Mouse (Mus musculus) heart, embryonic 16.5 days (tissue): Measurements from ENCODE around the gene Phldb3. TPM values are rescaled to one million over a fixed set of nuclear protein-coding genes. Genes with fewer than 3 reads are reported as not detected.

ENCODE experiments used
- ATAC-seq: fragments of 200-750 bp; cut with Nextera tagmentation; replicated peaks from 2 replicates; pipeline ENCODE4 v1.8.0; 2017; ENCODE audit warnings: moderate number of reproducible peaks; ENCODE audit not compliant: insufficient read depth, low FRiP score; ENCODE audit errors: extremely low read depth
- H3K27ac ChIP-seq: fragments of 300-500 bp; sonication (generic); 2 replicates; pipeline ENCODE4 v1.5.1; 2014; ENCODE audit warnings: mild to moderate bottlenecking, low read length, control low read depth, moderate library complexity
- H3K27me3 ChIP-seq: fragments of 300-500 bp; sonication (generic); 2 replicates; pipeline ENCODE4 v1.6.1; 2014; ENCODE audit warnings: low read length, mixed read lengths; ENCODE audit not compliant: control insufficient read depth, insufficient read depth
- H3K36me3 ChIP-seq: fragments of 300-500 bp; sonication (generic); 2 replicates; pipeline ENCODE4 v1.6.1; 2014; ENCODE audit not compliant: control insufficient read depth, insufficient read depth
- H3K4me1 ChIP-seq: fragments of 300-500 bp; sonication (generic); 2 replicates; pipeline ENCODE4 v1.6.1; 2014; ENCODE audit warnings: low read length, mixed read lengths; ENCODE audit not compliant: control insufficient read depth, insufficient read depth
- H3K4me2 ChIP-seq: fragments of 300-500 bp; sonication (generic); 2 replicates; pipeline ENCODE4 v1.6.1; 2014; ENCODE audit warnings: low read depth, mild to moderate bottlenecking, control low read depth, low read length
- H3K4me3 ChIP-seq: fragments of 300-500 bp; sonication (generic); 2 replicates; pipeline ENCODE4 v1.5.1; 2014; ENCODE audit warnings: mild to moderate bottlenecking, control low read depth, low read length
- H3K9ac ChIP-seq: fragments of 300-500 bp; sonication (generic); 2 replicates; pipeline ENCODE4 v1.6.1; 2014; ENCODE audit warnings: low read length, control low read depth
- H3K9me3 ChIP-seq: fragments of 300-500 bp; sonication (generic); replicated peaks from 2 replicates; pipeline ENCODE4 v1.6.1; 2016; ENCODE audit warnings: low read length; ENCODE audit not compliant: control insufficient read depth
- WGBS: fragments of 180-500 bp; shearing (Covaris S2); extraction: QIAGEN DNeasy Blood & Tissue Kit; methylation state at CpG from one replicate; pipeline ENCODE4 v1.1.7; 2014; 5-methylcytosine and 5-hydroxymethylcytosine counted together
- polyA plus RNA-seq: library from polyadenylated mRNA; unstranded; fragments of >200 nt; fragmentation: Nextera tagmentation; extraction: Ambion mirVana; gene quantifications from 2 replicates; pipeline ENCODE4 v1.2.1, GENCODE M21; 2015

Phldb3 gene
- 0.09 and 0.17 TPM in 2 replicates for polyA plus RNA-seq

DNA sequence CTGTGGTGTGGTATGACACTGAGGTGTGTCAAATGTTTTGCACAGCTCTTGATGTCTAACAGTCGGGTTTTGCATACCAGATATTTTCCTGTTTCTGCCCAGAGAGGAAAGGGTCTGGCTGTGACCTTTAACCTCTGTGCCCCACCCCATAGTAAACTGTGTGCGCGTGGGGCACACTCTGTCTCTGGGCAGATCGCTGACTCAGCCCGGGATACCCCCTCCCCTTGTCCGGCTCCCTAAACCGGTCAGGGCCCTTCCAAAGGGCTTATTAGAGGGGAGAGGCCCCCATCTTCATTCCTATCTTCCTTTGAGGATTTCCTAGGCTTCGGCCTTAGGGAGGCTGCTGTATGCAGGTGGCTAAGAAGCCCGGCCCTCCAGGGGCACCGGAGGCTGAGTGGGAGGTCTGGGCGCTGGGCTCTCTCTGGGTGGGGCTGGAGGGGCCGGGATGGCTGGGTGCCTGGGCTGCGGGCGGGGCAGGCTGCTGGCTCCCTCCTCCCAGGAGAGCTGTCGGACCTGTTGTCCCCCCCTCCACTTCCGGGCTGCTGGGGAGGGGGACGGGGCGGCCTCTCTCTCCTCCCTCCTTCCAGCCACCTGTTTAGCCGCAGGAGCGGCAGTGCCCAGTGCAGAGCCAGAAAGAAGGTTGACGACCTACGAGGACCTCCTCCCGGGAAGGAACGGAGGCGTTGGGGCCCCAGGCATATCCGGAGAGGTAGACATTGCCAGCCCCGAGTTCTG is at the start of gene Phldb3:
TSS of gene Phldb3 (plus strand) at position 620 of the 735 bp plus-strand sequence.
- 5% methylated on average over 27 of the region's 27 CpGs for WGBS
- H3K4me3 ChIP-seq = peak within 1 kb of the TSS; percentile 52
- peaks cover 12% of the 10 kb centered on the region for H3K4me1 ChIP-seq
- no peaks in the 10 kb centered on the region for H3K9me3 ChIP-seq
- peak within 1 kb of the TSS; percentile 27 for H3K9ac ChIP-seq
- 0 out of 2 replicates have a peak, but pooled peaks have one; percentile 14 for ATAC-seq
- peaks cover 32% of the 10 kb centered on the region for H3K27me3 ChIP-seq
- H3K36me3 ChIP-seq = no peaks in the 10 kb centered on the region
- peak within 1 kb of the TSS; percentile 66 for H3K4me2 ChIP-seq
- peak within 1 kb of the TSS; percentile 28; the same call in 1 of the 2 replicates for H3K27ac ChIP-seq

DNA sequence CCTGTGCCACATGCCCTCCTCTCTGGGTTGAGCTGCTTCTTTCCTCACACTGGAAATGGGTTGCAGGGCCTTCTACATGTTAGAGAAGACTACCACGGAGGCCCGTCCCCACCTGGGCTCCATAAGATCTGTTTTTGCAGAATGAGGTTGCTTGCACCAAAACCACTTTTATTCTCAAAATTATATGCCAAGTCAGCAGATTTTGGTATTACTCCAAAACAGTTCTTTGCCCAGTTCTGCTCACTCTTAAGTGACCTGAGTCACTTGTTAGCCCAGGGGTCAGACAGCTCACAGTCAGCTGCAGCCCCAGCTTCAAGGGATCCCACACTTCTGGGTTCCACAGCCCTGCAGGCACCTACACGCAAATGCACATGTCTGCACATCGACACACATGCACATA is 49.1 kb upstream of the Phldb3 start:
- 90% methylated on average over 4 of the region's 4 CpGs for WGBS
- Histone ChIP-seq H3K27me3 (no peaks in the 10 kb centered on the region), H3K27ac (no peak overlapping the region), H3K9me3 (no peaks in the 10 kb centered on the region), H3K4me3 (no peak overlapping the region), H3K4me2 (no peak overlapping the region), H3K9ac (no peak overlapping the region), H3K4me1 (no peaks in the 10 kb centered on the region), H3K36me3 (peaks cover 8% of the 10 kb centered on the region)
- ATAC-seq = no peak

DNA sequence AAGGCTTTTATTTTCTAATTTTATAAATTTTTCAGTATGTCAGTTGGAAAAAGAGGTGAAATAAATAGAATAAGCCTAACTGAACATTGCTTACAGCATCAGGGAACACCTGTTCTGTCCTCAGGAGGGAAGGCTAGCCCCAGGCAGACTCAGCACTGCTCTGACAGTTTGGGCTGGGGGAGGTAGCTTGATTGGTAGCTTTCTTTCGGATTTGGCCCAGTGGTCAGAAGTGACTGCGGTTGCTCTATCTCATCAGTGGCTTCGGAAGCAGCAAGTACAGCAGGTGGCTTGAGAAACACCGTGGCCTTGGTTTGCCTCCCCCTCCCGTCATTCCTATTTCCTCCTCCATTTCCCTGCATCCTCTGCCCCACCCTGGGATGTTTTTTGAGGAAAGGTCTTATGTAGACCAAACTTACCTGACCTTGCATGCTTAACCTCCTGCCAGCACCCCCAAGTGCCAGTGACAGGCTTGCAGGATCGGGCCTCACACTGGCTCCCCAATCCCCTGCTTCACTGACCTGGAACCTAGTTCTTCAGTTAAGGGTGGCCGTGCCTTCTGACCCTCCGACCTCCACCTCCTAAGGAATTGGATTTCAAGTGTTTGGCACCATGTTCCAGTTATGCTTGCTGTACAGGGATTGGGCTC is 47.2 kb upstream of the Phldb3 start:
- Histone ChIP-seq H3K4me2 (no peak overlapping the region), H3K36me3 (peaks cover 17% of the 10 kb centered on the region), H3K27ac (no peak overlapping the region), H3K9ac (no peak overlapping the region), H3K27me3 (no peaks in the 10 kb centered on the region), H3K9me3 (no peaks in the 10 kb centered on the region), H3K4me1 (no peaks in the 10 kb centered on the region), H3K4me3 (no peak overlapping the region)
- WGBS = 87% methylated on average over 8 of the region's 8 CpGs
- ATAC-seq = no peak

DNA sequence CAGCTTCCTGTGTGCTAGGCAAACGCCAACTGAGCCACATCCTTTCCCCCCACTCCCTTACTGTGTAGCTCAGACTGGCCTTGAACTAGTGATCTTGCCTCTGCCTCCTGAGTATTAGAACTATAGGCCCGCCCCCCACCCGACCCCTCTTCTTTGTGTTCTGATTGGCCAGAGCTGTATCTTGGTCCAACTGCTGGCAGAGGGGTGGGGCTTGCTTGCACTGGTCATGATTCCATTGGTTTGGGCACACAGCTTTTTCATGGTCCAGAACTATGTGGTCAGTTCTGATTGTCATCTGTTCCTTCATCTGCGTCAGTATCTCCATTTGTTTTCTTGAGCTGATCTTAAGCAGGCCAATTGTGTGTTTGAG is 46.7 kb upstream of the Phldb3 start:
- Histone ChIP-seq H3K9me3 (no peaks in the 10 kb centered on the region), H3K36me3 (peaks cover 20% of the 10 kb centered on the region), H3K9ac (no peak overlapping the region), H3K27me3 (no peaks in the 10 kb centered on the region), H3K4me2 (no peak overlapping the region), H3K4me3 (no peak overlapping the region), H3K4me1 (no peaks in the 10 kb centered on the region), H3K27ac (no peak overlapping the region)
- 79% methylated on average over 4 of the region's 4 CpGs for WGBS
- ATAC-seq = no peak

DNA sequence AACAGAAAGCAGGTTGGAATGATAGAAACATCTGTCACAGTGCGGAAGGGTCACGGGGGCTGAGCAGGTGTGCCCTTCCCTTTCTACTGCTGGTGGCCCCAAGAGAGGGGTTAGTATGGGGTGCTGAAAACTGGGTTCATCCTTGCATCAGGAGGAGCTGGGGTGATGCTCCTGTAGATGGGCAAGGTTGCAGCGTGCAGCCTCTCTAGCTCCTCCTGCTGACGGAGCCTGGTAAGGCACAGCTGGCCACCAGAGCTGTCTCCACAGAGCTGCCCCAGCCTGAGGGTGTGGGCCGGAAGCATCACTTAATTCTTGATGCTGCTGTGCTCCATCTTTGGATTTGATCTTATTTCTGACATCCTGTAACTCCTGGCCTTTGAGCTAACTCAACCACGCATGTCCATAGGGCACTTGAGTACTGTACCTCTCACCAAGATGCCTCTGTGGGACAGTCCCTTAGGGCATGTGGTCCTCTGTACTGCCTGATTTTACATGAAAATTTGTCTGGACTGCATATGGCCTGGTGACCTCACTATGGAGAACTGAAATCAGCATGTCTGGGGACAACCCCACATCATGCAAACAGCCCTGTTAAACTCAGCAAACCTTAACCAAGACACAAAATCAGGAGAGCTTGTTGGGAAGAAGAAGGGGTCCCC is 45.8 kb upstream of the Phldb3 start:
- H3K9me3 ChIP-seq = no peaks in the 10 kb centered on the region
- peaks cover 23% of the 10 kb centered on the region for H3K36me3 ChIP-seq
- H3K4me1 ChIP-seq = no peaks in the 10 kb centered on the region
- H3K27me3 ChIP-seq = no peaks in the 10 kb centered on the region
- H3K4me2 ChIP-seq = no peak overlapping the region
- ATAC-seq = no peak
- H3K4me3 ChIP-seq = no peak overlapping the region
- 63% methylated on average over 6 of the region's 6 CpGs for WGBS
- no peak overlapping the region for H3K9ac ChIP-seq
- no peak overlapping the region for H3K27ac ChIP-seq

DNA sequence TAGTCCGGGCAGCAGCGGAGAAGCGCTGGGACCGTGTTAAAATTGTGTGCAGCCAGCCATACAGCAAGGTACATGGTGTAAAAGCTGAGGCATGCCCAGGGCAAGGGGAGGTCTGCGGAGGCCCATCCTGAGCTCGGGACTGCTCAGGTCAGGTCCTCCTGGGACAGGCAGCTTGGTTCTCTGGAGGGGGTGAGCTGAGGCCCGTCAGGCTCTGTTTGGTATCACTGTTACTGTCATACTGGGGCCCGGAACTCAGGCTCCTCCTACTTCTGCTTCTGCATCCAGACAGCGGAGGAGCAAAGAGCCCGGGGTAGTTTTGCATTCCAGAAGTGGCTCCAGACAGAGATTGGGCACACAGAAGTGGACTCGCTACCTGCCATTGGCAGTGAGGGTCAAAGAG is 44.9 kb upstream of the Phldb3 start:
- H3K9me3 ChIP-seq = no peaks in the 10 kb centered on the region
- no peak overlapping the region for H3K4me2 ChIP-seq
- H3K27me3 ChIP-seq = no peaks in the 10 kb centered on the region
- H3K9ac ChIP-seq = no peak overlapping the region
- no peak for ATAC-seq
- no peak overlapping the region for H3K4me3 ChIP-seq
- WGBS = 84% methylated on average over 11 of the region's 11 CpGs
- H3K36me3 ChIP-seq = peaks cover 23% of the 10 kb centered on the region
- no peaks in the 10 kb centered on the region for H3K4me1 ChIP-seq
- no peak overlapping the region for H3K27ac ChIP-seq

DNA sequence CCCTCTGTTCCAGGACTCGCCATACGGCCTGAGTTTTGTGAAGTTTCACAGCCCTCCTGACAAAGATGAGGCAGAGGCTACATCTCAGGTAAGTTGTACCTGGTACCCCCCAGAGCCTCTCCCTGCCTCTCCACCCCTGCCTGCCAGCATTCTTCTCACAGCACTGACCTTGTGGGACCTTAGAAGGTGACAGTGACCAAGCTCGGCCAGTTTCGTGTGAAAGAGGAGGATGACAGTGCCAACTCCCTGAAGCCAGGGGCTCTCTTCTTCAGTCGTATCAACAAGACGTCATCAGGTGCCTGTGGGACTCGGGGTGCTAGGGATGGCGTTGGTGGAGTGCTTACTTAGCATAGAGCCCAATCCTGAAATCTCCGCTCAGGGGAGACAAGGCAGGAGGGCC is 44.4 kb upstream of the Phldb3 start:
- Histone ChIP-seq H3K4me3 (no peak overlapping the region), H3K4me1 (no peaks in the 10 kb centered on the region), H3K4me2 (no peak overlapping the region), H3K9ac (no peak overlapping the region), H3K36me3 (peaks cover 26% of the 10 kb centered on the region), H3K9me3 (no peaks in the 10 kb centered on the region), H3K27me3 (no peaks in the 10 kb centered on the region), H3K27ac (no peak overlapping the region)
- WGBS = 87% methylated on average over 9 of the region's 9 CpGs
- ATAC-seq = no peak

DNA sequence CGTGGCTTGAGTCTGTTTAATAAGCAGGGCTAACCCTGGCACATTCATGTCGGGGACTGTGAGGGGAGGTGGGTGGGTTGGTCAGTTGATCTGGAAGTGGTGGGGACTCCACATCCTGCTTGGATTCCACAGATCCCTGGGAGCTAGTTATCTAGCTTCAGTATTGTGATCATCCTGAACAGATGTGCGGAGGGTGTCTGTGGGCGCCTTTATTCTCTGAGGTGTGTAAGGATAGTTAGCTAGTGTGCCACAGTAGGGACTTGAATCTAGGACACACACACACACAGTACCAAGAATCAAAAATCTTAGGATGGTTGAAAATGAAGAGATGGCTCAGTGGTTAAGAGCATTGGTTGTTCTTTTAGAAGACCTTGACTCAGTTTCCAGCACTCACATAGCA is 42.1 kb upstream of the Phldb3 start:
- no peak for ATAC-seq
- no peaks in the 10 kb centered on the region for H3K27me3 ChIP-seq
- 90% methylated on average over 4 of the region's 4 CpGs for WGBS
- no peak overlapping the region for H3K4me2 ChIP-seq
- H3K36me3 ChIP-seq = peaks cover 26% of the 10 kb centered on the region
- H3K4me3 ChIP-seq = no peak overlapping the region
- H3K27ac ChIP-seq = no peak overlapping the region
- H3K4me1 ChIP-seq = no peaks in the 10 kb centered on the region
- no peaks in the 10 kb centered on the region for H3K9me3 ChIP-seq
- H3K9ac ChIP-seq = no peak overlapping the region

DNA sequence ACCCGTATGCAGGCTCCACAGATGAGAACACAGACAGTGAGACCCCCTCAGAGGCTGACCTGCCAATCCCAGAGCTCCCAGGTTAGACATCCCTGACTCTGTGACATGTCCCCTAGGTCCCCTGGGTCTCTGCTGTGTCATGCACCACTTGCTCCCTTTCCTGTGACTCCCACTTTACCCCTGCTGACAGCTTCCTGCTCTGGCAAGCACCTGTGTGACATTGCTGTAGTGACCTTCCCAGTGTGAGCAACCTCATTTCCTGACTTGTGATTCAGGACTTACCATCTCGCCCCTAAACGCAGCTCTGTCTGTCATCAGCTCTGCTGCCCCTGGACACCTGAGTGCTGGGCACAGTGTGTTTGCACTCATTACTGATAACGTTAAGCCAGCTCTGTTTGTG is 39.5 kb upstream of the Phldb3 start:
- peaks cover 24% of the 10 kb centered on the region for H3K36me3 ChIP-seq

More for the DNA sequence above, 39.5 kb upstream of the Phldb3 start:
- no peaks in the 10 kb centered on the region for H3K4me1 ChIP-seq
- no peaks in the 10 kb centered on the region for H3K27me3 ChIP-seq
- no peak overlapping the region for H3K9ac ChIP-seq
- 79% methylated on average over 4 of the region's 4 CpGs for WGBS
- no peak overlapping the region for H3K4me3 ChIP-seq
- H3K9me3 ChIP-seq = no peaks in the 10 kb centered on the region
- H3K27ac ChIP-seq = no peak overlapping the region
- no peak for ATAC-seq
- H3K4me2 ChIP-seq = no peak overlapping the region
